Mouse (Mus musculus): ENCODE results near the gene Chd1.

DNA sequence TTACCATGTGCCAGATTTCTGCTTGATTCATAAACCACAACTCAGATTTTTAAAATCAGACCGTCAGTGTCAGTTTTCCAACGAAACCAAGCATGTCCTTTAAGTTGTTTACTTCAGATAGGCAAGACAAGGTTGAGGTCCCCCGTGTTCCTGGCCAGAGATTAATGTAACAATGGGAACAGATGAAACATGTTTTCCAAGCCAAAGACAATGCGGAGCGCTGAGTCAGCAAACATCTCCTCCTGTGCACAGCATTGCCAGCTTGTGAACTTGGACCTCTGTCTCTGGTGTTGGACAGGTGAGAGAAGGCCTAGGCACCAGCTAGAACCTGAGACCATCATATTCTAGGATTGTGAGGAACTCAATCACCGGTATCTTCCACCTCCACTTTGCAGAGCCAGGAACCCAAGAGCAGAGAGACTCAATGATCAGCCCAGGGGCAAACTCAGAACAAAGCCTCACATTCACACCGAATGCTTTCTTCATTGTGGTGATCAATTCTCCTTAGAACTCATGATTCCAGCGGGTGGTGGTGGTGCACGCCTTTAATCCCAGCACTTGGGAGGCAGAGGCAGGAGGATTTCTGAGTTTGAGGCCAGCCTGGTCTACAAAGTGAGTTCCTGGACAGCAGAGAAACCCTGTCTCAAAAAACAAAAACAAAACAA is 24.7 kb upstream of the Chd1 start:
- TF ChIP-seq CTCF (IDR thresholded peaks at IDR 0.05; ENCODE audit: control insufficient read depth, insufficient read depth, insufficient replicate concordance, low read depth, low read length) (no peak), POLR2A (IDR thresholded peaks at IDR 0.05; ENCODE audit: control insufficient read depth, low read depth, low read length) (no peak)

Data from testis, adult 2 months (tissue).